Comparison of ENCODE assay signal across 23 mouse cellular contexts in the genomic region with DNA sequence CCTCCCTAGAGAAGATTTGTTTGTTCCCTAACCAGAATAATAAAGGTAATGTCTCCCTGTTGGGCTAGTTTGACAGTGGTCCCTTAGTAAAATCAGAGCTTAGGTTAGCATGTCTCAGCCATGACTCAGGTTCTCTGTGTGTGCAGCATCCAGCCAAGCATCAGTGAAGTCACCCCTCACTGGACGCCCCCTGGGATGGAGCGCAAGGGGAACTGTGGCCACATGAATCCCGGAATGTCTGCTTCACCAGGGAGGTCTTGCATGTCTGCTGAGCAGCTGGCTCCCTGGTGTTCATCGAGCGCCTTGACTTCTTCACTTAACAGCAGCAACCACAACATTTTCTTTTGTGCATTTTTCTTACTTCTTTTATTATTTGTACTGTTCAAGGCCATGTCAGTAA. TPM values are rescaled to one million over a fixed set of nuclear protein-coding genes. Genes with fewer than 3 reads are reported as not detected.
"Had no signal": no experiment of that assay in that cellular context is flagged by ENCODE, and none has a peak within 500 bp of the region (broad histone marks: within the 10 kb centered on the region; RNA-seq: fewer than 3 reads in every experiment).

No protein-coding gene starts in this region.

- H3K27me3 ChIP-seq: lung, embryonic 15.5 days; midbrain, embryonic 13.5 days; midbrain, embryonic 15.5 days; neural tube, embryonic 12.5 days; stomach, embryonic 15.5 days had no signal

- H3K36me3 ChIP-seq: lung, embryonic 15.5 days; midbrain, embryonic 13.5 days; midbrain, embryonic 15.5 days; neural tube, embryonic 12.5 days; stomach, embryonic 15.5 days had no signal

- H3K4me2 ChIP-seq: lung, embryonic 15.5 days; midbrain, embryonic 11.5 days; midbrain, embryonic 13.5 days; midbrain, embryonic 15.5 days; neural tube, embryonic 12.5 days; stomach, embryonic 15.5 days had no signal

- H3K27ac ChIP-seq: lung, embryonic 15.5 days; macrophage; midbrain, embryonic 13.5 days; midbrain, embryonic 15.5 days; neural tube, embryonic 12.5 days; stomach, embryonic 15.5 days; stomach, postnatal 0 days had no signal

- DNase-seq: liver, postnatal 0 days; lung, postnatal 14 days; lung, postnatal 36 days; right cerebral cortex, postnatal 14 days; thymus, adult 2 months; thymus, postnatal 25 days; thymus, postnatal 4 days had no signal

- H3K4me3 ChIP-seq: lung, embryonic 15.5 days; megakaryocyte, embryonic 14.5 days; midbrain, embryonic 13.5 days; midbrain, embryonic 15.5 days; neural tube, embryonic 12.5 days; stomach, embryonic 15.5 days had no signal

- ATAC-seq: liver, postnatal 0 days; lung, postnatal 0 days; midbrain, embryonic 13.5 days; midbrain, embryonic 15.5 days had no signal

- H3K9me3 ChIP-seq: lung, embryonic 15.5 days; megakaryocyte, embryonic 14.5 days; midbrain, embryonic 13.5 days; midbrain, embryonic 15.5 days; neural tube, embryonic 12.5 days; stomach, embryonic 15.5 days had no signal

- H3K4me1 ChIP-seq: lung, embryonic 15.5 days; midbrain, embryonic 13.5 days; midbrain, embryonic 15.5 days; neural tube, embryonic 12.5 days; stomach, embryonic 15.5 days had no signal

- H3K9ac ChIP-seq: liver, postnatal 0 days; lung, embryonic 15.5 days; midbrain, embryonic 13.5 days; midbrain, embryonic 15.5 days; neural tube, embryonic 12.5 days; stomach, embryonic 15.5 days had no signal

RNA-seq across cellular contexts. Expression of gene 4933406M09Rik, which starts 8.1 kb away (rescaled TPM):
- total RNA-seq: megakaryocyte progenitor cell, adult 5-6 weeks; midbrain, postnatal 0 days; monocyte, adult 5-6 weeks had no signal
- polyA plus RNA-seq: liver, postnatal 0 days; lung, embryonic 15.5 days; macrophage; midbrain, embryonic 11.5 days; midbrain, embryonic 13.5 days; midbrain, embryonic 15.5 days; midbrain, postnatal 0 days; neural tube, embryonic 12.5 days; neural tube, embryonic 14.5 days; spleen, adult 2 months; stomach, embryonic 15.5 days; stomach, postnatal 0 days; thymus, adult 2 months; urinary bladder, adult 2 months had no signal
